13 mouse cellular contexts compared by ENCODE assay signal in the genomic region with DNA sequence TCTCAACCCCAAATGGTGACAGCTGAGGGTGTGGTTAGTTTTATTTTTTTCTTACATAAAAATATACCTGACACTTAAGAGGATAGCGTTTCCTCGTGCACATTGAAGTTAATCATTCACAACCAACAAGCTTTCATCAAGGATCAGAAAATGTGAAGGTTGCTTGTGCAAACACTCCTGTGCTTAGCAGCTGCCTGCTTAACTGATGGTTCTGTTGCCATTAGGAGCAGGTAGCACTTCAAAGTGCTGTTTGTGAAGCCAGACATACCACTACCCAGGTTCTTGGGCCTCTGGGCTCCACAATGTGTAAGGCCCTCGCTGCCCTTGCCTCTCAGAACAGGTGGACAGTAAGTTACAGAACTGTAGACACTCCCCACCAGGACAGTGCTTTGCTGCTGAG. TPM values are rescaled to one million over a fixed set of nuclear protein-coding genes. Genes with fewer than 3 reads are reported as not detected.
DNase-seq lines count a peak whose midpoint lies in the region; ATAC-seq lines count a peak whose summit lies in the region.
"Had no signal": no experiment of that assay in that cellular context is flagged by ENCODE, and none has a peak within 500 bp of the region (broad histone marks: within the 10 kb centered on the region; RNA-seq: fewer than 3 reads in every experiment).

No protein-coding gene starts in this region.

- ATAC-seq in heart, embryonic 12.5 days (ENCODE audit: insufficient number of reproducible peaks, low FRiP score), result no peak
- ATAC-seq in liver, embryonic 15.5 days (ENCODE audit: insufficient read depth), result no peak
- ATAC-seq in stomach, embryonic 14.5 days (ENCODE audit: insufficient number of reproducible peaks, insufficient read depth, low FRiP score, low read depth), result peak; percentile 66

- 58% methylated on average over 3 of the region's 3 CpGs for WGBS in heart, embryonic 12.5 days
- WGBS in liver, embryonic 15.5 days (ENCODE audit: insufficient replicate concordance), result 46% methylated on average over 3 of the region's 3 CpGs
- WGBS in limb, embryonic 10.5 days, result 69% methylated on average over 3 of the region's 3 CpGs
- WGBS in stomach, embryonic 14.5 days, result 36% methylated on average over 3 of the region's 3 CpGs

- no peaks in the 10 kb centered on the region for H3K27me3 ChIP-seq in heart, embryonic 12.5 days (replicated peaks)
- H3K27me3 ChIP-seq in liver, embryonic 15.5 days, result peaks cover 9% of the 10 kb centered on the region; the same call in 1 of the 2 replicates
- peaks cover 47% of the 10 kb centered on the region for H3K27me3 ChIP-seq in limb, embryonic 10.5 days (ENCODE audit: low read depth, poor library complexity, severe bottlenecking)
- no peaks in the 10 kb centered on the region for H3K27me3 ChIP-seq in stomach, embryonic 14.5 days (ENCODE audit: control insufficient read depth, insufficient read depth, low read length)
- H3K27me3 ChIP-seq: CH12.LX had no signal

- H3K9me3 ChIP-seq in heart, embryonic 12.5 days (replicated peaks), result no peaks in the 10 kb centered on the region
- H3K9me3 ChIP-seq in liver, embryonic 15.5 days (replicated peaks), result no peaks in the 10 kb centered on the region
- no peaks in the 10 kb centered on the region for H3K9me3 ChIP-seq in limb, embryonic 10.5 days (replicated peaks)
- no peaks in the 10 kb centered on the region for H3K9me3 ChIP-seq in stomach, embryonic 14.5 days (ENCODE audit: control insufficient read depth, low read depth, low read length)

- DNase-seq in heart, postnatal 25 days (ENCODE audit: low spot score), result no peak
- DNase-seq in liver, result no peak
- DNase-seq in limb, embryonic 10.5 days (ENCODE audit: low spot score), result no peak
- DNase-seq in layer of hippocampus, adult 11-12 months (ENCODE audit: low spot score), result no peak
- no peak for DNase-seq in kidney, adult 11 months
- DNase-seq: cerebellum, postnatal 25 days; gastrocnemius, postnatal 36 days; right cerebral cortex, adult 18-20 months; thymus, adult 2 months had no signal

- H3K9ac ChIP-seq in heart, embryonic 12.5 days, result no peak overlapping the region
- no peak overlapping the region for H3K9ac ChIP-seq in liver, embryonic 15.5 days
- H3K9ac ChIP-seq in stomach, embryonic 14.5 days (replicated peaks; ENCODE audit: low read depth, low read length), result no peak overlapping the region

- no peaks in the 10 kb centered on the region for H3K36me3 ChIP-seq in heart, embryonic 12.5 days
- no peaks in the 10 kb centered on the region for H3K36me3 ChIP-seq in liver, embryonic 15.5 days (replicated peaks)
- no peaks in the 10 kb centered on the region for H3K36me3 ChIP-seq in limb, embryonic 10.5 days
- H3K36me3 ChIP-seq in stomach, embryonic 14.5 days (ENCODE audit: control insufficient read depth, insufficient read depth, low read length), result no peaks in the 10 kb centered on the region

- H3K4me2 ChIP-seq in heart, embryonic 12.5 days, result peak overlapping the region; percentile 27
- peak overlapping the region; percentile 26 for H3K4me2 ChIP-seq in liver, embryonic 15.5 days
- H3K4me2 ChIP-seq in stomach, embryonic 14.5 days (replicated peaks; ENCODE audit: low read depth, low read length), result peak overlapping the region; percentile 33

- intact Hi-C loops in heart, postnatal 25 days (cut with DNase I), result no loop called here

- H3K4me1 ChIP-seq in heart, embryonic 12.5 days (replicated peaks), result peaks cover 60% of the 10 kb centered on the region
- peaks cover 43% of the 10 kb centered on the region for H3K4me1 ChIP-seq in liver, embryonic 15.5 days (replicated peaks)
- peaks cover 89% of the 10 kb centered on the region for H3K4me1 ChIP-seq in limb, embryonic 10.5 days
- peaks cover 80% of the 10 kb centered on the region for H3K4me1 ChIP-seq in stomach, embryonic 14.5 days (ENCODE audit: control insufficient read depth, insufficient read depth, low read length)

- H3K4me3 ChIP-seq in heart, embryonic 12.5 days, result no peak overlapping the region
- H3K4me3 ChIP-seq in liver, embryonic 15.5 days (replicated peaks), result no peak overlapping the region
- H3K4me3 ChIP-seq in limb, embryonic 10.5 days, result peak overlapping the region; percentile 8; the same call in 1 of the 2 replicates
- H3K4me3 ChIP-seq in stomach, embryonic 14.5 days (ENCODE audit: low read depth, low read length), result no peak overlapping the region

- H3K27ac ChIP-seq in heart, embryonic 12.5 days (ENCODE audit: poor library complexity, severe bottlenecking), result no peak overlapping the region
- no peak overlapping the region for H3K27ac ChIP-seq in liver, embryonic 15.5 days (replicated peaks)
- peak overlapping the region; percentile 51; the same call in 1 of the 2 replicates for H3K27ac ChIP-seq in limb, embryonic 10.5 days
- peak overlapping the region; percentile 85 for H3K27ac ChIP-seq in stomach, embryonic 14.5 days (ENCODE audit: low read length)

RNA-seq across cellular contexts. Expression of gene Lrig1, which starts 23.1 kb away (rescaled TPM):
- polyA plus RNA-seq in heart, embryonic 12.5 days (2016; fragmentation: Nextera tagmentation; extraction: Ambion mirVana), result 14.6 and 16.5 TPM in 2 replicates
- total RNA-seq in heart, postnatal 25 days (2021), result 10 to 100 TPM; 35.3 to 35.9 TPM
- 2.7 and 4.5 TPM in 2 replicates for polyA plus RNA-seq in liver, embryonic 15.5 days (2015; fragmentation: Nextera tagmentation; extraction: Ambion mirVana)
- 13.7 and 15.7 TPM in 2 replicates for polyA plus RNA-seq in limb, embryonic 10.5 days (2016; fragmentation: Nextera tagmentation; extraction: Ambion mirVana)
- polyA plus RNA-seq in stomach, embryonic 14.5 days (2014; fragmentation: Nextera tagmentation; extraction: Ambion mirVana), result 49.3 and 51.7 TPM in 2 replicates
- total RNA-seq: CH12.LX had no signal

Comparison
In these comparisons a context has a peak if more than half of its experiments do, and no peak if none do; other contexts are left out.
1. H3K27ac ChIP-seq: peak in limb, embryonic 10.5 days (single experiment) and stomach, embryonic 14.5 days (single experiment); none in heart, embryonic 12.5 days (single experiment) and liver, embryonic 15.5 days (single experiment).
2. Peak in every context shown above with its lines, with median percentiles within 50 percentile points of each other: H3K4me2 ChIP-seq.